Mouse (Mus musculus) liver, embryonic 13.5 days (tissue): ENCODE measurements around the gene Arvcf. TPM values are rescaled to one million over a fixed set of nuclear protein-coding genes. Genes with fewer than 3 reads are reported as not detected.

Source experiments
- ATAC-seq: fragments of 200-750 bp; cut with Nextera tagmentation; 2 replicates; pipeline ENCODE4 v1.8.0; 2017; ENCODE audit warnings: low read depth, mild to moderate bottlenecking, moderate number of reproducible peaks, moderate library complexity
- DNase-seq: peaks from one replicate; pipeline ENCODE4 v3.0.0; 2022
- H3K27ac ChIP-seq: fragments of 300-500 bp; sonication (generic); 2 replicates; pipeline ENCODE4 v1.5.1; 2015; ENCODE audit warnings: moderate library complexity, mild to moderate bottlenecking, inconsistent platforms
- H3K27me3 ChIP-seq: fragments of 300-500 bp; sonication (generic); 2 replicates; pipeline ENCODE4 v1.6.1; 2015; ENCODE audit warnings: mild to moderate bottlenecking, inconsistent platforms
- H3K36me3 ChIP-seq: fragments of 300-500 bp; sonication (generic); 2 replicates; pipeline ENCODE4 v1.6.1; 2015; ENCODE audit warnings: mild to moderate bottlenecking, inconsistent platforms
- H3K4me1 ChIP-seq: fragments of 300-500 bp; sonication (generic); replicated peaks from 2 replicates; pipeline ENCODE4 v1.6.1; 2015; ENCODE audit warnings: inconsistent platforms
- H3K4me2 ChIP-seq: fragments of 300-500 bp; sonication (generic); 2 replicates; pipeline ENCODE4 v1.6.1; 2015; ENCODE audit warnings: inconsistent platforms, mild to moderate bottlenecking, moderate library complexity
- H3K4me3 ChIP-seq: fragments of 300-500 bp; sonication (generic); replicated peaks from 2 replicates; pipeline ENCODE4 v1.5.1; 2015; ENCODE audit warnings: mild to moderate bottlenecking, inconsistent platforms
- H3K9ac ChIP-seq: fragments of 300-500 bp; sonication (generic); 2 replicates; pipeline ENCODE4 v1.6.1; 2015; ENCODE audit warnings: mild to moderate bottlenecking, inconsistent platforms
- H3K9me3 ChIP-seq: fragments of 300-500 bp; sonication (generic); replicated peaks from 2 replicates; pipeline ENCODE4 v1.6.1; 2016; ENCODE audit warnings: inconsistent platforms
- WGBS: fragments of 180-500 bp; shearing (Covaris S2); methylation state at CpG from one replicate; pipeline ENCODE4 v1.1.7; 2015; ENCODE audit not compliant: insufficient replicate concordance; 5-methylcytosine and 5-hydroxymethylcytosine counted together
- microRNA counts: library from miRNA; unstranded; fragments of <30 nt; microRNA quantifications from one replicate; lab custom pipeline; 2016
- microRNA-seq: library from miRNA; unstranded; fragments of <30 nt; microRNA quantifications from one replicate; pipeline ENCODE4, GENCODE M21; 2016
- polyA plus RNA-seq: library from polyadenylated mRNA; unstranded; fragments of >200 nt; fragmentation: Nextera tagmentation; extraction: Ambion mirVana; gene quantifications from 2 replicates; pipeline ENCODE4 v1.2.1, GENCODE M21; 2015

The Arvcf gene
- polyA plus RNA-seq, 1 experiment from 2014 or later = 7.6 TPM

DNA sequence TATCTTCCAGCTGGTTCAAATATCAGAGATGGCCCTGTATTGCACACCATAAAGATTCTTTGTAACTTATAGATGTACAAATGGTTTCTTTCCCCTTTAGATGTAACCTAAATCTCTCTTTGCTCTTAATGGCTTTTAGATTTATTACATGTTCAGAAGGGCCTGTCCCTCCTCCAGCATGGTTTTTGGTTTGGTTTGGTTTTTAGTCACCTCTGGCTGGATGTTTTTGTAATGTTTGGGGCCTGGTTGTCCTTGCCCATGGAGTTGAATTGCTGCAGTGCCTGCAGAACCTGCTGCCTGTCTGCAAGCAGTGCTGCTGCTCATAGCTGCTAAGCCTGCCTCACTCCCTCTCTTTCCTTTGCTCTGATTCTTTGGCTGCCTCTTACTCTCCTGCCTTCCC, 99.3 kb downstream of the Arvcf start:
- no peak for ATAC-seq
- H3K36me3 ChIP-seq = peaks cover 100% of the 10 kb centered on the region
- H3K4me1 ChIP-seq = peaks cover 12% of the 10 kb centered on the region; the same call in 1 of the 2 replicates
- no peaks in the 10 kb centered on the region for H3K27me3 ChIP-seq
- H3K9me3 ChIP-seq = no peaks in the 10 kb centered on the region
- 0 out of 2 replicates have a peak overlapping the region, but pooled peaks have one; percentile 27 for H3K27ac ChIP-seq
- no peak overlapping the region for H3K4me3 ChIP-seq
- no peak for DNase-seq
- no peak overlapping the region for H3K4me2 ChIP-seq
- no peak overlapping the region for H3K9ac ChIP-seq

DNA sequence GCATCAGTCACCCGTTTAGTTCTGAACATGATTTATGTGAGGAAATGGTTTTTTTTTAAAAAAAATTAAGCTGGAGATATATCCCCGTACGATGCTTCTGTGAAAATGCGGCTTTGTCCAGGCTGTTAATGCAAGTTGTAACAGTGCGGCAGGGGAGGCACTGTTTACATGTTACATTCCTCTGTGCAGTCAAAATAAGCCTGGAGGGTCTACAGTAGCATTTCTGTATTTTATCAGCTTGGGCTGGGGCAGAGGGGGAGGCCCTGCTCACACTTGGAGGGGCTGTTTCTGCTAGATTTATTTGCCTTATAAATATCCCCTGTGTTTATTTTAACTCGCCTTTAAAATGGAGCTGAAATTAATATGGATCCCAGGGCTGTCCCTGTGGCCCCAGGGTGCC, 100.1 kb downstream of the Arvcf start:
- no peaks in the 10 kb centered on the region for H3K27me3 ChIP-seq
- H3K36me3 ChIP-seq = peaks cover 100% of the 10 kb centered on the region
- H3K4me2 ChIP-seq = no peak overlapping the region
- H3K4me3 ChIP-seq = no peak overlapping the region
- H3K9ac ChIP-seq = no peak overlapping the region
- no peak for ATAC-seq
- DNase-seq = no peak
- no peak overlapping the region for H3K27ac ChIP-seq
- H3K9me3 ChIP-seq = no peaks in the 10 kb centered on the region
- WGBS = 85% methylated on average over 6 of the region's 6 CpGs
- H3K4me1 ChIP-seq = peaks cover 12% of the 10 kb centered on the region; the same call in 1 of the 2 replicates

DNA sequence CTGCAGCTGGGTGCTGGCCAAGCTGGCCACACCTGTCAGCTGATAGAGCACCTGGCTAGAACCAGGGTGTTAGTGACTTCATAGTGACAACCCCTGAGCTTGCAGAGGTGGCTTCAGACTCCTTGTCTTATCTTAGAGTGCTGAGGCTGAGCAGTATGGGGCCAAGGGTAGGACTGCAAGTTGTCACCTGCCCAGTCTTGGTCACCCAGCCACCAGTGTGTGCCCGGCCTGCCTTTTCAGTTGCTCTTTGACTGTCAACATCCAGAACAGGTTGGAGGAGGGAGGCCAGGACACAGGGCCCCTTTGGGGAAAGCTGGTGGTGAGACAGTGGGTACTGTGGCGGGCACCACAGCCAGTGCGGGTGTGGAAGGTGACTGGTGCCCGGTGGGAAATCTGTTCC, 101.0 kb downstream of the Arvcf start:
- DNase-seq = no peak
- WGBS = 97% methylated on average over 4 of the region's 4 CpGs
- Histone ChIP-seq H3K27me3 (no peaks in the 10 kb centered on the region), H3K4me3 (no peak overlapping the region), H3K36me3 (peaks cover 100% of the 10 kb centered on the region), H3K4me1 (peaks cover 12% of the 10 kb centered on the region; the same call in 1 of the 2 replicates), H3K4me2 (no peak overlapping the region), H3K27ac (no peak overlapping the region), H3K9me3 (no peaks in the 10 kb centered on the region), H3K9ac (no peak overlapping the region)
- no peak for ATAC-seq

DNA sequence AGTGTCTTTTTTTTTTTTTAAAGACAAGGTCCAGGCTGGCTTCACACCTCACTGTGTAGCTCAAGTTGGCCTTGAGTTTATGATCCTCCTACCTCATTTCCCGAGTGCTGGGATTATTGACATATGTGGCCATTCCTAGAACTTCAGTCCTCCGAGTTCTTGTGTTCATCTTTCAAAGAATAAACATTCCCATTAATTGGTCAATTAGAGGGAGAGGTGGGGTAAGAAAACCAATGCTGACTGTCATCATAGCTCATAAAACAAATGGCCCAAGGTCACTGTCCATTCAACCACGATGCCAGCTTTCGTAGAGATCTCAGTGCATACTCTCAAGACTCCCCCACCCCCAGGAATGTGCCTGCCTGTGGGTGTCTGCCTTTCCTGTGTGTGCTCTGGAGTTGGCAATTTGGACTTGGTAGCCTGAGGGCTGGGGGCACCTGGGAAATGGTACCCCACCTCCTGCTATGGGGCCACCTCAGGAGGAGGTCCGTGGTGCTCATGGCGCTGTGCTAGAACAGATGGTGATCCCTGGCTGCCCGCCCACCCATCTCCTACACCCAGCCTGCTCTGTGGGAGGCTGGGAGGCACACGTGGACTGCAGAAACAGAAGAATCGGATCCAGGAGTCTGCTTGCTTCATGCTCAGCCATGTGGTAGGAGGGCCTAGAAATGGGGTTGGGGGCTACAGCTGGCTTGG, 103.7 kb downstream of the Arvcf start:
- H3K27ac ChIP-seq = no peak overlapping the region
- 85% methylated on average over 9 of the region's 9 CpGs for WGBS
- H3K4me2 ChIP-seq = no peak overlapping the region
- no peak overlapping the region for H3K9ac ChIP-seq
- H3K36me3 ChIP-seq = peaks cover 100% of the 10 kb centered on the region
- H3K27me3 ChIP-seq = no peaks in the 10 kb centered on the region
- ATAC-seq (no peak), DNase-seq (no peak)
- H3K4me3 ChIP-seq = no peak overlapping the region
- no peaks in the 10 kb centered on the region for H3K9me3 ChIP-seq
- peaks cover 12% of the 10 kb centered on the region; the same call in 1 of the 2 replicates for H3K4me1 ChIP-seq

DNA sequence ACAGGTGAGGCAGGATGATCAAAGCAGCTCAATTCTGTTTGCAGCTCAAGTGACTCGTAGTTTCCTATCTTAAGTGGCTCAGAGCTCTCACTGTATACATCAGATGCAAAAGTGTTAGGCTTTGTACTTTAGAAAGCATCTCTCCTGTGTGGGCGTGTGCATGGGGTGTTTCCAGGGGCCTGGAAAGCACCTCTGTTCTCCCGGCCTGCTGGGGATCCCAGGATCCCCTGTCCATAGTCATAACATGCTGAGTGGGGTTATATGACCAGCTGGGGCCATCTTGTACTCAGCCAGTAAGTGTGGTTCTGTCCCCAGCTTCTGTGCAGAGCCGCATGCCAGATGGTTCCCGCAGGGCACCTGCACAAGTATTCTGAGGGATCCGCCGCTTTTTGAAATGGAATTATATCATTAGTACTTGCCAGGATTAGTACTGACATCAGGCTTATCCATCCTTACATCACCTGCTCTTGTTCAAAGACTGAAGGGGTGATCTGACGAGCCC, 104.4 kb downstream of the Arvcf start:
- WGBS = 86% methylated on average over 8 of the region's 8 CpGs

DNA sequence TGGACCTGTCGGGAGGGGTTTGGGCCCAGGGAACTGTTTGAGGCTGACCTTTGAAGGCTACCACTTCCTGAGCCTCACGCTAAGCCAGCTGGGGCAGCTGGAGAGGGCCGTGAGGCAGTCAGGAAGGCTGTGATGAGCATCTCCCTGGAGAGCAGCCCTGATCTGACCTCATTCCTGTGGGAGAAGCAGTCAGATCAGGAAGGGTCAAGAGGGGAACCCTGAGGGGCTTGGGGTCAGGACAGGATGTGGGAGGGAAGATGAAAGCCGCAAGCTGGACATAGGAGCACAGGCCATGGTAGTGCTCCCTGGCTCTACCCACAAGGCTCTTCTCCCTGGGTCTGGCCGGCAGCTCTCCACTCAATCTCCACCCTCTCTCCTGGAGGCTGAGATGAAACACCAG, 105.9 kb downstream of the Arvcf start:
- WGBS = 74% methylated on average over 5 of the region's 5 CpGs
- no peak overlapping the region for H3K4me2 ChIP-seq
- no peak overlapping the region for H3K4me3 ChIP-seq
- H3K27me3 ChIP-seq = no peaks in the 10 kb centered on the region
- H3K9ac ChIP-seq = no peak overlapping the region
- no peaks in the 10 kb centered on the region for H3K9me3 ChIP-seq
- H3K4me1 ChIP-seq = peaks cover 18% of the 10 kb centered on the region
- ATAC-seq (no peak), DNase-seq (no peak)
- peaks cover 100% of the 10 kb centered on the region for H3K36me3 ChIP-seq
- H3K27ac ChIP-seq = no peak overlapping the region

More for the DNA sequence above, 104.4 kb downstream of the Arvcf start:
- Histone ChIP-seq H3K27me3 (no peaks in the 10 kb centered on the region), H3K9me3 (no peaks in the 10 kb centered on the region), H3K4me3 (no peak overlapping the region), H3K36me3 (peaks cover 100% of the 10 kb centered on the region), H3K4me1 (peaks cover 15% of the 10 kb centered on the region), H3K9ac (no peak overlapping the region), H3K27ac (no peak overlapping the region), H3K4me2 (no peak overlapping the region)
- ATAC-seq (no peak), DNase-seq (no peak)

DNA sequence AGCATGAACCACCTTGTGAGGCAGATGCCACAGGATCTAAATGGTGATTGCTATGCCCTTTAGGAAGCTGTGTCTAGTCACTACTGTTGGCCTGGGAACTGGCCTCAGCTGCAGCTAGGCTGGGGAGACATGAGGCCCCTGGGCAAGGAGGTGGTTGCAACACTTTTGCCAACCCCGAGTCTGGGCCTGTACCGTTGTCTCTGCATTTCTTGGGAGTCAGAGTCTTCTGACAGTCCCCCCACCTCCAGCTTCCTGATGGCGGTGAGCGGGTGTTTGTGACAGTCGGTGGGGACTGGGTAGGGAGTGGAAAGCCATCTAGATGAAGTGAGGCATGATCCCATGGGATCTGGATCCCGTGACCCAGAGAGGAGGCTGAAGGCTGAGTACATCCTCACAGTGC, 107.4 kb downstream of the Arvcf start:
- Histone ChIP-seq H3K36me3 (peaks cover 100% of the 10 kb centered on the region), H3K4me2 (no peak overlapping the region), H3K27ac (no peak overlapping the region), H3K9ac (no peak overlapping the region), H3K4me1 (peaks cover 33% of the 10 kb centered on the region), H3K4me3 (no peak overlapping the region), H3K9me3 (no peaks in the 10 kb centered on the region), H3K27me3 (no peaks in the 10 kb centered on the region)
- 74% methylated on average over 6 of the region's 6 CpGs for WGBS
- DNase-seq (no peak), ATAC-seq (no peak)

MicroRNAs within 50 kb of the gene (microRNA counts, 519-probe panel; counts per million panel counts)
- 4,381 counts per million, percentile 40 among the panel's probes with 10 or more counts for microRNA mmu-miR-185 (lab: Ali Mortazavi, UCI)

Small RNA genes lying within 50 kb of the gene (microRNA-seq; reads per million reads assigned to microRNA genes)
- gene Gm26219 = not detected
- gene Mir185 = 2,516 reads per million, percentile 83 among the genes with 10 or more reads in this experiment

Other genes starting within 250 kb of the Arvcf start
- gene Rtn4r, start 220.5 kb upstream of the Arvcf start, polyA plus RNA-seq = 0.33 and 0.56 TPM in 2 replicates
- gene Ccdc188, start 130.3 kb upstream of the Arvcf start, polyA plus RNA-seq = not detected in 2 replicates
- gene Zdhhc8, start 113.0 kb upstream of the Arvcf start, polyA plus RNA-seq = 1.7 and 2.3 TPM in 2 replicates
- 74.8 and 74.9 TPM in 2 replicates for gene Trmt2a, start 99.5 kb upstream of the Arvcf start, polyA plus RNA-seq
- gene Ranbp1, start 99.5 kb upstream of the Arvcf start, polyA plus RNA-seq = 491 and 563 TPM in 2 replicates
- gene Gm49776, start 89.9 kb upstream of the Arvcf start, polyA plus RNA-seq = 1.3 and 2.4 TPM in 2 replicates
- gene Dgcr8, start 58.9 kb upstream of the Arvcf start, polyA plus RNA-seq = 13.4 and 13.8 TPM in 2 replicates
- gene Tango2, start 79 bp upstream of the Arvcf start, polyA plus RNA-seq = 69.6 and 71.4 TPM in 2 replicates
- gene Txnrd2, start 78.2 kb downstream of the Arvcf start, polyA plus RNA-seq = 105 and 112 TPM in 2 replicates
- gene Comt, start 78.7 kb downstream of the Arvcf start, polyA plus RNA-seq = 109 and 110 TPM in 2 replicates
- 14.0 and 14.9 TPM in 2 replicates for gene Gnb1l, start 150.5 kb downstream of the Arvcf start, polyA plus RNA-seq
- gene Rtl10, start 150.7 kb downstream of the Arvcf start, polyA plus RNA-seq = 1.4 and 1.9 TPM in 2 replicates
- 0.05 TPM in 1 of 2 replicates, not detected in the other for gene Tbx1, start 242.5 kb downstream of the Arvcf start, polyA plus RNA-seq